Mouse (Mus musculus): ENCODE measurements at regions not wholly inside any gene's neighbourhood (a gene's known extent, or its start where the extent isn't known, plus 50 kb on each side); places are given as distances from the start of the nearest gene placed in this dataset.

DNA sequence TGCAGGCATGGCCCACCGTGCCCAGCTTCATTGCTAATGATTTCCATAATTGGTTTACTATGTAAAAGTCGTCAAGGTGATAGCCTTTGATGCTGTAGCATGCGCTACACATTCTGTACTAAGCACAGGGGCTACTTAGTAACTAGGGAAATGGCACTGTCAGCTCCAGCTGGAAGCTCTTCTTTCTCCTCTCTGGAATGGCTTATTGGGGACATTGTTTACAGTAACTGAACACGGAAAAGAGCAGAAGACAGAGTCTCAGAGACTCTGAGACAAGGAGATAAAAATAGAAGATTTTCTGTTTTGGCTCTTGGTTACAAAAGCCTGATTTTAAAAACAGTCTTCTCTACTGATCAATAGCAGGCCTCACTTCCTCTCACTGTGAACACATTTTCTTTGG, 178.3 kb downstream of the Ktn1 start:
- ATAC-seq (ENCODE audit: borderline replicate concordance, extremely low read depth, low FRiP score, low TSS enrichment), result no peak
- 47% methylated on average over 4 of the region's 4 CpGs for WGBS
- Histone ChIP-seq H3K9me3 (no peaks in the 10 kb centered on the region), H3K27ac (peak overlapping the region; percentile 64), H3K4me1 (peaks cover 15% of the 10 kb centered on the region), H3K9ac (no peak overlapping the region), H3K27me3 (no peaks in the 10 kb centered on the region), H3K4me2 (no peak overlapping the region), H3K4me3 (no peak overlapping the region), H3K36me3 (no peaks in the 10 kb centered on the region)

DNA sequence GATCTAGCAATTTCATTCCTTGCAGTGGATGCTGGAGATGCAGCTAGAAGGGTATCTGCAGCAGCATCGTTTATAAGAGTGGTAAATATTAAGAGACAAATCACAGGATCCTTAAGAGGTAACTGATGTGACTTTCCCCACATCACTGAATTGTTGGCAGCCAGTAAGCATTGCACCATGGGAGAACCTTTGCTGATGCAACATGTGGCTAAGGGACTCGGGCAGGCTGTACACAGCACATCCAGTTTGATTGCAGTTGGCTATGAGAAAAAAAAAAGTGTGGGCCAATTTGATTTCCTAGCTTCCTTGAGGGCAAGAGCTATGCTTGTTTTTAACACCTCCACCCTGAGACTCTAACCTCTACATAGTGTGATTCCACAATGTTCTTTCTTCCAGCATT, 179.4 kb downstream of the Ktn1 start:
- no peak for ATAC-seq (ENCODE audit: borderline replicate concordance, extremely low read depth, low FRiP score, low TSS enrichment)
- Histone ChIP-seq H3K27ac (no peak overlapping the region), H3K4me3 (no peak overlapping the region), H3K36me3 (no peaks in the 10 kb centered on the region), H3K9me3 (no peaks in the 10 kb centered on the region), H3K4me1 (peaks cover 15% of the 10 kb centered on the region), H3K9ac (no peak overlapping the region), H3K4me2 (no peak overlapping the region), H3K27me3 (no peaks in the 10 kb centered on the region)
- WGBS, result 57% methylated on average over 2 of the region's 2 CpGs

DNA sequence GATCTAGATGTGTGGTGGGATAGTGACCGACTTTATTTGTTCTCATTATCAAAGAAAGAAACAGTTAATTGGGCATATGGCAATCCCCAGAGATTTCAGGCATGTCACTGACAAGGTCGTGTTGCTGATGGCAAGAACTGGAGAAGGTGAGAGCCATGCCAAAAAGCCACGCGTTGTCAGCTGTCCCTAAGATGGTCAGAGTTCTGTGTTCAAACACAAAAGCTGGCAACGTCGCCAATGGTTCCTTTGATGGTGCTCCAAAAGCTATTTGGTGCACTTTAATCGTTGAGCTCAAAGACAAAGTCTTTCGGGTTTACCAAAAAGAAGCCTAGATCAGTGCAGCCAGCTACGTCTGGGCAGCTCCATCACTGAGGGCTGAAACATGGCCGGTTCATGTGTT, 185.4 kb downstream of the Ktn1 start:
- Histone ChIP-seq H3K27ac (no peak overlapping the region), H3K4me1 (peaks cover 4% of the 10 kb centered on the region; the same call in 1 of the 2 replicates), H3K27me3 (no peaks in the 10 kb centered on the region), H3K9ac (no peak overlapping the region), H3K4me3 (no peak overlapping the region), H3K9me3 (no peaks in the 10 kb centered on the region), H3K36me3 (no peaks in the 10 kb centered on the region), H3K4me2 (no peak overlapping the region)
- ATAC-seq (ENCODE audit: borderline replicate concordance, extremely low read depth, low FRiP score, low TSS enrichment), result no peak
- WGBS, result 56% methylated on average over 10 of the region's 10 CpGs

DNA sequence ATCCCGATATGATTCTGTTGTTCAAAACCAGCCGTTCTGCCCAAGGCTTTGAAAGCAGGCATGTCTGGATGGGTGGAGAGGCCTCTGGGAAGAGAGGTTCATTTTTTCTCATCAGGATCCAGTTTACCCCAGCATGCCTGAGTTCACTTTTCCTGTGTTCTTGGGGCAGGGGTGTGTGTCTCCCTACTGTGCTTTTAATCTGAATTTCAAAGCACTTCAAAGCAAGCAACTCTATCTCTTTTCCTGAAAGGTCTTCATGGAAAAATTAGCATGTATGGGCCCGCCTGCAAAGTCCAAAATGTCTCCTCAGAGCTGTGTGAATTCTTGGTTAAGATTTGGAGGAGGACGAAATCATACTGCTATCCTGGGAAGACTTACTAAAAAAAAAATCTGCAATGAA, 187.2 kb downstream of the Ktn1 start:
- Histone ChIP-seq H3K9ac (no peak overlapping the region), H3K4me3 (no peak overlapping the region), H3K27ac (no peak overlapping the region), H3K27me3 (no peaks in the 10 kb centered on the region), H3K4me2 (no peak overlapping the region), H3K4me1 (peaks cover 4% of the 10 kb centered on the region; the same call in 1 of the 2 replicates), H3K9me3 (no peaks in the 10 kb centered on the region), H3K36me3 (no peaks in the 10 kb centered on the region)
- WGBS, result 68% methylated on average over 4 of the region's 4 CpGs
- no peak for ATAC-seq (ENCODE audit: borderline replicate concordance, extremely low read depth, low FRiP score, low TSS enrichment)

DNA sequence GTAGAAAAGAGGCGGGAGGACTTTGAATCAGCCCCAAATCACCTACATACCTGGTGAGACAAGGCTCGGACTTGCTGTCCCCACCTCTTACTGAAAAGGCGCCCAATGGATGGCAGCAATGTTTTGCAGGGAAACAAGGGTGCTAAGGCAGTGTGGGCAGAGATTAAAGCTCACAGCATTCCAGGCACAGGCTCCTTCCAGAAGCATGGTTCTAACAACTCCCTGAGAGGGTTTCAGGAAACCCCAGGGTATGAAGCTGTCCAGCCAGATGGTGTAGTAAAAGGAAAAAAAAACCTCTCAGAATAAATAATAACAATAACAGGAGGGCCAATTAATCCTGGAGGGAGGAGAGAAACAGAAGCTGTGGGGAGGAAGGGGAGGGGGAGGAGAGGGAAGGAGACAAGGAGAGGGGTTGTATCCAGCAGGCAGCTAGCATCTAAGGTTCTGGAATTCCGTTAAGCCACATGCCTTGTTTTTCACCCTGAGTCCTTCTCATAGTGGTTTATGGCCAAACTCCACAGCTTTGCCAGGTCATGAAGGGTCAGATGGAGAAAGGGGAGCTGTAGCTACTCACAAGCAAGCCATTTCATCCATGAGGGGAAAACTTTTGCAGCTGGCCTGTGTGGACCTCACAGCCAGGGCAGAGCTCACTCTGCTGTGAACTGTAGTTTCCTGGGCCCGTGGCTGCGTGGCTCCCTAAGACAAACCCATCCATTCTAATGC, 191.4 kb downstream of the Ktn1 start:
- H3K36me3 ChIP-seq, result no peaks in the 10 kb centered on the region
- WGBS, result 60% methylated on average over 6 of the region's 6 CpGs
- H3K27me3 ChIP-seq, result no peaks in the 10 kb centered on the region
- no peak for ATAC-seq (ENCODE audit: borderline replicate concordance, extremely low read depth, low FRiP score, low TSS enrichment)
- H3K9ac ChIP-seq, result no peak overlapping the region
- no peak overlapping the region for H3K27ac ChIP-seq
- H3K9me3 ChIP-seq, result no peaks in the 10 kb centered on the region
- no peak overlapping the region for H3K4me2 ChIP-seq
- H3K4me3 ChIP-seq, result no peak overlapping the region
- H3K4me1 ChIP-seq, result no peaks in the 10 kb centered on the region

DNA sequence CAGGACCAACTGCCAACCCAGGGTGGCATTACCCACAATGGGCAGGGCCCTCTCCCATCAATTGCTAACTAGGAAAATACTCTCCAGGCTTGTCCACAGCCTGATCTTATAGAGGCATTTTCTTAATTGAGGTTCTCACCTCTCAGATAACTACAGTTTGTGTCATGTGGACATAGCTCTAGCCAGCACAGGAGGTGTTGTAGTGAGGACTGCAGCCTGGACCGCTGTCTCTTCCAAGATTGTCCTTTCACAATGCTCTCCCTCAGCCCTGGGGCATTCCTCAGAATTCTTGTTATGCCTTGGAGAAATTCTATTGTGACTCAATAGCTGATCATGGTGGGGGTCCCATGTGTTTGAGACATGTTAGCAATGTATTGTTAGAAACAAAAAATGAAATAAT, 196.1 kb downstream of the Ktn1 start:
- H3K4me3 ChIP-seq, result no peak overlapping the region
- H3K4me2 ChIP-seq, result no peak overlapping the region
- no peak overlapping the region for H3K9ac ChIP-seq
- H3K27ac ChIP-seq, result no peak overlapping the region
- no peak for ATAC-seq (ENCODE audit: borderline replicate concordance, extremely low read depth, low FRiP score, low TSS enrichment)
- H3K36me3 ChIP-seq, result no peaks in the 10 kb centered on the region
- H3K9me3 ChIP-seq, result no peaks in the 10 kb centered on the region
- no peaks in the 10 kb centered on the region for H3K4me1 ChIP-seq
- H3K27me3 ChIP-seq, result no peaks in the 10 kb centered on the region
- 79% methylated on average over 1 of the region's 1 CpGs for WGBS

DNA sequence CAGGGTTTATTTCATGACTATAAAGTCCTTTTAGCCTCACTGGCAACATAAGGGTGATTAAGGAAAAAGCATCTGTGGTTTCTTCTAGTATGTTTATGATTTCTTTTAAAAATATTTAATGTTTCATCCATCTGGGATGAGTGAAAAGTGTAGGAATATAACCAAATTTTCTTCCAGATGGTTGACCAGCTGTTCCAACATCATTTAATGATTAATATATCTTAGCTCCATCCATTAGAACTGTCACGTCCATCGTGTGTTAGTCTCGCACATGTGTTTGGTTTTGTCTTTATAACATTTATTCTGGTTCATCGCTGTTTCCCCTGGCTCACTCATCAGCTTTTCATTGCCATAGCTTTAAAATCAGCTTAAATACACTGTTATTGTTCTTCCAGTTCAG, 200.6 kb downstream of the Ktn1 start:
- H3K4me2 ChIP-seq, result no peak overlapping the region

DNA sequence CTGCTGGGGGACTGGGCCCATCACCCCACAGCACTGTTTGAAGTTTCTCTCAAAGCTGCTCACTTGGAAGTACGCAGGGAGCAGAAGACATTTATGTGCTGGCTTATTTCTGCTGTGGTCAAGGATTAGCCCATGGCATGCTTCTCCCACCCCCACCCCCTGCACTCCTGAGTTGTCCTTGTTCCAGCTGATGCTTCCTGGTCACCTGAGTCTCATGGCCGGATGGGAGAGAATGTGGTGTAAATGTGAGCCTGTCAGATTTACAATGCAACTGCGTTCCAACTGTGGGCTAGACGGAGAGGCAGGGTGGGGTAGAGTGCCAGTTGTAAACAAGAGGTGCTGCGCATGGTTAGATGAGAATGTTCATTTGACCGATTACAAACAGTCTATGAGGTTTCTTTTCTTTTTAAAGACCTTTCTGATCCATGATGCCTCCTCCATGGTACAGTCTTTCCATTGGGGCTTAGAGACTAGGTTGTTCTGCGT, 208.1 kb downstream of the Ktn1 start:
- Histone ChIP-seq H3K9ac (no peak overlapping the region), H3K36me3 (no peaks in the 10 kb centered on the region), H3K4me2 (no peak overlapping the region), H3K4me1 (no peaks in the 10 kb centered on the region), H3K27me3 (no peaks in the 10 kb centered on the region), H3K27ac (no peak overlapping the region), H3K4me3 (no peak overlapping the region), H3K9me3 (no peaks in the 10 kb centered on the region)
- 77% methylated on average over 7 of the region's 7 CpGs for WGBS
- no peak for ATAC-seq (ENCODE audit: borderline replicate concordance, extremely low read depth, low FRiP score, low TSS enrichment)

More for the DNA sequence above, 200.6 kb downstream of the Ktn1 start:
- H3K27me3 ChIP-seq, result no peaks in the 10 kb centered on the region
- H3K9me3 ChIP-seq, result no peaks in the 10 kb centered on the region
- H3K36me3 ChIP-seq, result no peaks in the 10 kb centered on the region
- no peaks in the 10 kb centered on the region for H3K4me1 ChIP-seq
- H3K4me3 ChIP-seq, result no peak overlapping the region
- WGBS, result 48% methylated on average over 4 of the region's 4 CpGs
- no peak overlapping the region for H3K27ac ChIP-seq
- ATAC-seq (ENCODE audit: borderline replicate concordance, extremely low read depth, low FRiP score, low TSS enrichment), result no peak
- no peak overlapping the region for H3K9ac ChIP-seq

DNA sequence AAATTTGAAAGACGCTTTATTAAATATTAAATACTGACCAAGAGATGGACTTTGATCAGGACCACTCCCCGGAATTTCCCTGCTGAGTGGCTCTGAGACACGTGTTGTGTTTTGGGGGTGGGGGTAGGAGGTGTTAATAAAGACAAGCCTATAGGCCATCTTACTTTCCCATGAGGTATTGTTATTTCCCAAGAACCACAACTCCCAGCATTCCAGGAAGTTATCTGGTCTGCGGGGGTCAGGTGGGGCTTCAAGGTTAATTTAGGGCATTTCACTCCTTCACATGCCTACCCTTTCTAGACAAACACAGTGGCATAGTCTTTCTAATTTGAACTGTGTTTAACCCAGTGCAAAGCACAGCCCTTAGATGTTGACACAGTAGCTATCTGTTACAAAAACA, 209.0 kb downstream of the Ktn1 start:
- WGBS, result 74% methylated on average over 4 of the region's 4 CpGs
- Histone ChIP-seq H3K4me3 (no peak overlapping the region), H3K27ac (no peak overlapping the region), H3K9ac (no peak overlapping the region), H3K9me3 (no peaks in the 10 kb centered on the region), H3K4me1 (no peaks in the 10 kb centered on the region), H3K4me2 (no peak overlapping the region), H3K36me3 (no peaks in the 10 kb centered on the region), H3K27me3 (no peaks in the 10 kb centered on the region)
- no peak for ATAC-seq (ENCODE audit: borderline replicate concordance, extremely low read depth, low FRiP score, low TSS enrichment)

DNA sequence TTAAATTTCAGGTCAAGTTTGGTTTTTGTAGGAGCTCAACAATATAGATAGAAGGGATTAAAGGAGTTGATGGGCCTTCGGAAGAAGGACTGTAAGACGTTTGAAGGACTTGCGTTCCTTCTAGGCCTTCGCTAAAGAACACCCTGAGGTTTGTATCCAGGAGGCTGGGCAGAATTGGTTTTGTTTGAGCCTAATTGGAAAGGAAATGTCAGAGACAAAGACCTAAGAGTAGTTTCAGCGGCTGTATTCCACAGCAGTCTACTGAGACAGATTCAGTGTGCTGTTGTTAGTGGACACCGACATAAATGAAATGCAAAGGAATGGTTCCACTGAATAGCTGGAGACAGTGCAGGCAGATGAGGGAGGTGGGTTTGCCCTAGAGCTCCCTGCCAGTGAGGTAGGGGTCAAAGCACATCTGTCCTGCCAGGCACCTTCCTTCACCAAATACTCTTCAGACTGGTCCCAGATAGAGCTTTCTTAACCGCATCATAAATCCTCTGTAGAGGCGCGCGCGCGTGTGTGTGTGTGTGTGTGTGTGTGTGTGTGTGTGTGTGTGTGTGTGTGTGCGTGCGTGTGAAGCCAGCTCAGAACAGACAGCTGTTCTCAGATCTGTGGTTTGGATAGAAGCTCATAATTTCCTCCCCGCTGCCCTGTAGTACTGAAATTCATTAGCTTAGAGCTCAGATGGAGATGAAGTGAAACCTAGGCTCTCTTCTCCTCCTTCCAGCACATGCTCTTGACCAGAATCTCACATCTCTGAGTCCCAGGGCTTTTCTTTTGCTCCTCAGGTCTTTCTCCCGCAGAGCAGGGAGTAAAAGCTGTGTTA, 209.7 kb downstream of the Ktn1 start:
- no peak overlapping the region for H3K27ac ChIP-seq
- 75% methylated on average over 16 of the region's 16 CpGs for WGBS
- H3K9me3 ChIP-seq, result no peaks in the 10 kb centered on the region
- H3K27me3 ChIP-seq, result no peaks in the 10 kb centered on the region
- ATAC-seq (ENCODE audit: borderline replicate concordance, extremely low read depth, low FRiP score, low TSS enrichment), result no peak
- H3K4me3 ChIP-seq, result no peak overlapping the region
- H3K9ac ChIP-seq, result no peak overlapping the region
- H3K4me1 ChIP-seq, result no peaks in the 10 kb centered on the region
- no peak overlapping the region for H3K4me2 ChIP-seq
- no peaks in the 10 kb centered on the region for H3K36me3 ChIP-seq

DNA sequence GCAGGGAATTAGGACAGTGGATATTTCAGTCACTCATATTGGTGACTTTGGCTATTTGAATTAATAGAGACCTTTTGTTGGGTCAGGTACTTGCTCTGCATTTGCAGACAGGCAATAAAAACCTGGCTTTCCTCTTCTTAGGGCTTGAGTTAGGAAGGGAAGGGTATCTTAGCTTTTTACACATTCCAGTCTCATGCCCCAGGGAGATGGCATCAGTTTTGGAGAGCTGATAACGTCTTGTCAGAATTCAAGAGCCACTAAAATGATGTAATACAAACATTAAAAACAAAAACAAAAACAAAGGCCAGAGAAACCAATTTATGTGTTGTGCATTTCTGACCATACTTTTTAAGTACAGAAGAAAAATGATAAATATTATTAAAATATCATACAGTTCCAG, 214.3 kb downstream of the Ktn1 start:
- H3K9ac ChIP-seq, result no peak overlapping the region
- 62% methylated on average over 1 of the region's 1 CpGs for WGBS

DNA sequence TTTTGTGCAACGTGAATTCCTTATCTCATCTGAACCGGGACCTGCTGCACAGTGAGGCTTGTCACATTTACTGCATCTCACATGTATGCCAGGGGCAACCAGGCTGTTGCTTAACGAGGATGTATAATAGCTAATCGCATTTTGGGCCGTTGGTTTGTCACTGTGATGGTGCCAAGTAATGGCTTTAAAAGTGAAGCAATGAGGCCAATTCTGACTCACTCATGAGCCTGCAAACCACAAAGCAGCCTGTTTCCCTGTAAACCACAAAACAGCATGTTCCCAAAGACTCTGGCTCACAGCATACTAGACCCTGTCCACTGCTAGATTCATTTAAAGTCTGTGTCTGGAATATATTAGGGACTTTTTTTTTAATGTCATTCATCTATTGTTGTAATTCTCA, 214.8 kb downstream of the Ktn1 start:
- H3K9ac ChIP-seq, result no peak overlapping the region
- no peaks in the 10 kb centered on the region for H3K36me3 ChIP-seq
- H3K27ac ChIP-seq, result no peak overlapping the region
- no peak overlapping the region for H3K4me3 ChIP-seq
- H3K9me3 ChIP-seq, result no peaks in the 10 kb centered on the region
- no peak overlapping the region for H3K4me2 ChIP-seq
- H3K4me1 ChIP-seq, result no peaks in the 10 kb centered on the region
- 51% methylated on average over 5 of the region's 5 CpGs for WGBS
- no peaks in the 10 kb centered on the region for H3K27me3 ChIP-seq
- no peak for ATAC-seq (ENCODE audit: borderline replicate concordance, extremely low read depth, low FRiP score, low TSS enrichment)

More for the DNA sequence above, 214.3 kb downstream of the Ktn1 start:
- Histone ChIP-seq H3K4me1 (no peaks in the 10 kb centered on the region), H3K27ac (no peak overlapping the region), H3K27me3 (no peaks in the 10 kb centered on the region), H3K4me2 (no peak overlapping the region), H3K4me3 (no peak overlapping the region), H3K9me3 (no peaks in the 10 kb centered on the region), H3K36me3 (no peaks in the 10 kb centered on the region)
- ATAC-seq (ENCODE audit: borderline replicate concordance, extremely low read depth, low FRiP score, low TSS enrichment), result no peak

Measured in lung, embryonic 15.5 days (tissue).